Mouse (Mus musculus) MEL (cell line): Measurements from ENCODE around the gene Olfr730. TPM values are rescaled to one million over a fixed set of nuclear protein-coding genes. Genes with fewer than 3 reads are reported as not detected.

ENCODE experiments used
- DNase-seq: peaks from one replicate; pipeline ENCODE4 v3.0.0; 2011; ENCODE audit warnings: low read depth, low spot score
- H3K27ac ChIP-seq: 2 replicates; pipeline ENCODE4 v1.5.1; 2012; ENCODE audit warnings: low read depth, mild to moderate bottlenecking, control low read depth, low read length, moderate library complexity; ENCODE audit not compliant: control insufficient read depth
- H3K27me3 ChIP-seq, 2 experiments: fragments of 150-350 bp in 1 of 2; sonication (generic) in 1 of 2; 2 replicates each; pipeline ENCODE4 v1.6.1; 2012; ENCODE audit warnings: low read length in 2 of 2, mild to moderate bottlenecking in 2 of 2, improper control_type of control experiment in 1 of 2, moderate library complexity in 1 of 2; ENCODE audit not compliant: insufficient read depth in 2 of 2, control insufficient read depth in 1 of 2
- H3K36me3 ChIP-seq, 2 experiments: 2 replicates each; pipeline ENCODE4 v1.6.1; 2012 to 2014; ENCODE audit warnings: low read length in 2 of 2, improper control_type of control experiment in 1 of 2, inconsistent platforms in 1 of 2, mild to moderate bottlenecking in 1 of 2; ENCODE audit not compliant: insufficient read depth in 2 of 2, control insufficient read depth in 1 of 2
- H3K4me1 ChIP-seq, 2 experiments: fragments of 150-350 bp in 1 of 2; sonication (generic) in 1 of 2; 2 replicates each; pipeline ENCODE4 v1.6.1; 2012; ENCODE audit warnings: low read length in 2 of 2, improper control_type of control experiment in 1 of 2, mild to moderate bottlenecking in 1 of 2; ENCODE audit not compliant: insufficient read depth in 2 of 2, control insufficient read depth in 1 of 2
- H3K4me3 ChIP-seq, 2 experiments: fragments of 150-350 bp in 1 of 2; sonication (generic) in 1 of 2; 2 replicates each; pipeline ENCODE4 v1.5.1; 2012; ENCODE audit warnings: low read depth in 2 of 2, low read length in 2 of 2, mild to moderate bottlenecking in 2 of 2, moderate library complexity in 2 of 2, control low read depth in 1 of 2, improper control_type of control experiment in 1 of 2; ENCODE audit not compliant: control insufficient read depth in 1 of 2, insufficient read depth in 1 of 2
- H3K79me2 ChIP-seq: 2 replicates; pipeline ENCODE4 v1.6.1; 2012; ENCODE audit warnings: mild to moderate bottlenecking, low read length, moderate library complexity; ENCODE audit not compliant: control insufficient read depth, poor library complexity, insufficient read depth
- H3K9ac ChIP-seq: 2 replicates; pipeline ENCODE4 v1.6.1; 2012; ENCODE audit warnings: low read depth, mild to moderate bottlenecking, control low read depth, low read length, moderate library complexity; ENCODE audit not compliant: control insufficient read depth, poor library complexity, severe bottlenecking
- H3K9me3 ChIP-seq: fragments of 150-350 bp; sonication (generic); replicated peaks from 2 replicates; pipeline ENCODE4 v1.6.1; 2012; ENCODE audit warnings: mild to moderate bottlenecking, low read length, improper control_type of control experiment, moderate library complexity; ENCODE audit not compliant: insufficient read depth
- ELF1 ChIP-seq: IDR thresholded peaks from 2 replicates; pipeline ENCODE4 v1.6.1; 2014; ENCODE audit warnings: low read depth, mild to moderate bottlenecking, inconsistent platforms, low read length, improper control_type of control experiment, moderate library complexity
- EP300 ChIP-seq, 2 experiments: IDR thresholded peaks; 2 replicates each; pipeline ENCODE4 v1.6.1; 2011; ENCODE audit warnings: improper control_type of control experiment in 2 of 2, low read length in 2 of 2, low read depth in 1 of 2, mild to moderate bottlenecking in 1 of 2
- GATA1 ChIP-seq: IDR thresholded peaks from 2 replicates; pipeline ENCODE4 v1.6.1; 2011; ENCODE audit warnings: low read depth, low read length, improper control_type of control experiment
- HCFC1 ChIP-seq: IDR thresholded peaks from 2 replicates; pipeline ENCODE4 v1.6.1; 2012; ENCODE audit warnings: low read depth, mild to moderate bottlenecking, inconsistent platforms, low read length, improper control_type of control experiment, moderate library complexity
- KAT2A ChIP-seq: conservative IDR thresholded peaks from 2 replicates; pipeline ENCODE4 v1.6.1; 2012; ENCODE audit warnings: low read depth, low read length, improper control_type of control experiment, inconsistent platforms
- MEF2A ChIP-seq: IDR thresholded peaks from 2 replicates; pipeline ENCODE4 v1.6.1; 2014; ENCODE audit warnings: low read depth, mild to moderate bottlenecking, inconsistent platforms, low read length, improper control_type of control experiment; ENCODE audit not compliant: poor library complexity, insufficient replicate concordance, severe bottlenecking; ENCODE audit errors: extremely low read depth
- MXI1 ChIP-seq: IDR thresholded peaks from 2 replicates; pipeline ENCODE4 v1.6.1; 2011; ENCODE audit warnings: mild to moderate bottlenecking, low read depth, low read length, improper control_type of control experiment
- MYB ChIP-seq: IDR thresholded peaks from 2 replicates; pipeline ENCODE4 v1.6.1; 2011; ENCODE audit warnings: mild to moderate bottlenecking, low read depth, low read length, improper control_type of control experiment
- MYC ChIP-seq: IDR thresholded peaks from 2 replicates; pipeline ENCODE4 v1.6.1; 2011; ENCODE audit warnings: low read depth, mild to moderate bottlenecking, low read length, improper control_type of control experiment, moderate library complexity
- NELFE ChIP-seq: IDR thresholded peaks from 2 replicates; pipeline ENCODE4 v1.6.1; 2011; ENCODE audit warnings: low read depth, low read length, improper control_type of control experiment
- RCOR1 ChIP-seq: IDR thresholded peaks from 2 replicates; pipeline ENCODE4 v1.6.1; 2012; ENCODE audit warnings: low read depth, mild to moderate bottlenecking, inconsistent platforms, low read length, improper control_type of control experiment
- SMC3 ChIP-seq: IDR thresholded peaks from 2 replicates; pipeline ENCODE4 v1.6.1; 2011; ENCODE audit warnings: low read depth, low read length, improper control_type of control experiment
- TAL1 ChIP-seq: IDR thresholded peaks from 2 replicates; pipeline ENCODE4 v1.6.1; 2012; ENCODE audit warnings: mild to moderate bottlenecking, inconsistent platforms, low read length, moderate library complexity, mixed read lengths
- TCF12 ChIP-seq: IDR thresholded peaks from 2 replicates; pipeline ENCODE4 v1.6.1; 2014; ENCODE audit warnings: low read depth, mild to moderate bottlenecking, inconsistent platforms, low read length, improper control_type of control experiment, moderate library complexity
- UBTF ChIP-seq: IDR thresholded peaks from 2 replicates; pipeline ENCODE4 v1.6.1; 2012; ENCODE audit warnings: low read depth, mild to moderate bottlenecking, inconsistent platforms, low read length, improper control_type of control experiment, moderate library complexity, borderline replicate concordance; ENCODE audit not compliant: insufficient read depth
- USF1 ChIP-seq: IDR thresholded peaks from 2 replicates; pipeline ENCODE4 v1.6.1; 2014; ENCODE audit warnings: low read depth, mild to moderate bottlenecking, inconsistent platforms, low read length, improper control_type of control experiment, moderate library complexity
- ZKSCAN1 ChIP-seq: IDR thresholded peaks from 2 replicates; pipeline ENCODE4 v1.6.1; 2012; ENCODE audit warnings: low read depth, mild to moderate bottlenecking, inconsistent platforms, low read length, improper control_type of control experiment, moderate library complexity
- ZMIZ1 ChIP-seq: IDR thresholded peaks from 2 replicates; pipeline ENCODE4 v1.6.1; 2012; ENCODE audit warnings: low read depth, mild to moderate bottlenecking, inconsistent platforms, low read length, improper control_type of control experiment, moderate library complexity
- ZNF384 ChIP-seq: IDR thresholded peaks from 2 replicates; pipeline ENCODE4 v1.6.1; 2012; ENCODE audit warnings: low read depth, mild to moderate bottlenecking, inconsistent platforms, low read length, improper control_type of control experiment
- polyA plus RNA-seq, 2 experiments: library from polyadenylated mRNA; stranded (reverse) in 1 of 2; unstranded in 1 of 2; fragments of >175 nt in 1 of 2; fragments of >200 nt in 1 of 2; gene quantifications; 2 replicates each; pipeline versions ENCODE4 v1.2.1 to v1.2.4; 2012; ENCODE audit warnings: low replicate concordance in 2 of 2, low read depth in 1 of 2; ENCODE audit not compliant: insufficient read length in 2 of 2, insufficient read depth in 1 of 2, missing spikeins in 1 of 2
- total RNA-seq: library from RNA; depleted of rRNA; stranded (reverse); fragments of 300-350 nt; gene quantifications from 2 replicates; pipeline ENCODE4 v1.2.3, GENCODE M21; 2012; rRNA removed

Olfr730 gene
- not detected in 2 replicates for total RNA-seq
- not detected for polyA plus RNA-seq

DNA sequence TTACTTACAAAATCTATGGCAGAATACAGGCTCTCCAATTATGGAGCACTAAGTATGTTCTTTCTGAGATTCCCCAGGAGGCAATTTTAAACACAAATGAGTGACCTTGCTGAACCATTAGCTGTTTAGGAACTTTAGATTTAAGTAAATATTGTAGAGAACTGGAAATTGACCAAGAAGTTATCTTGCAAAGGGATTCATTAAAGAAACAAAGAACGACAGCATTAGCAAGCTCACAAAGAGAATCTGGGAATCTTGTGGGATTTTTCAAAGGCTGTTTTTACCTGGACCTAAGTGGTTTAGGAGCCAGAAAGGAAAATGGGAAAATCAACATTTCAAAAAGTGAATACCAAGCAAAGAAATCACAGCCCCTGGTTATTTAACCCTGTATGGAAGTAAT, at the start of gene Olfr730:
TSS of gene Olfr730 (minus strand) at position 101 of the 400 bp plus-strand sequence.
- TF ChIP-seq ZNF384 (no peak), MYB (no peak), ELF1 (no peak), ZKSCAN1 (no peak)
- H3K79me2 ChIP-seq: no peaks in the 10 kb centered on the region
- H3K36me3 ChIP-seq: no peaks in the 10 kb centered on the region
- H3K4me1 ChIP-seq: no peaks in the 10 kb centered on the region
- no peak within 1 kb of the TSS for H3K4me3 ChIP-seq
- H3K9me3 ChIP-seq: no peaks in the 10 kb centered on the region
- no peak for DNase-seq
- no peak within 1 kb of the TSS for H3K9ac ChIP-seq
- no peak within 1 kb of the TSS for H3K27ac ChIP-seq
- no peaks in the 10 kb centered on the region for H3K27me3 ChIP-seq

DNA sequence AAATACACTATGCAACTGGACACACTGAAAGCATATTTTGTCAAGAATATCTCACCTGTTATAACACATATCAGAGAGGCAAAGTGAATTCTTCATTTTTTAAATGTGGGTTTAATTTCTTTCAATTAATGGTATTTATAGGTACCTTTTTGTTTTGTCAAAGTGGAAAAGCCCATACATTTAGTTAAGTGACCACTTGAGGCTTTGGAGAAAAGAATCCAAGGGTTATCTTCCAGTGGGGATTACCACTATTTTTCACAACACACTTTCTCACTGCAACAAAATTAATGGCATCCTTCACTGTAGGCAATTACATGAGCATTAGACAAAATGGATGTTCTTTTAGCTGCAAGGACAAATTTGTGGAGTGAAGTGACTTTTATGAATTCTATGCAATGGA, 35.2 kb downstream of the Olfr730 start, which contains the start of gene Olfr729:
TSS of gene Olfr729 (minus strand) at position 101 of the 400 bp plus-strand sequence.
- H3K9me3 ChIP-seq: no peaks in the 10 kb centered on the region
- H3K27ac ChIP-seq: no peak within 1 kb of the TSS
- H3K9ac ChIP-seq: no peak within 1 kb of the TSS
- no peaks in the 10 kb centered on the region for H3K79me2 ChIP-seq
- no peak within 1 kb of the TSS for H3K4me3 ChIP-seq
- TF ChIP-seq UBTF (no peak), TCF12 (no peak), MYC (no peak), USF1 (no peak), TAL1 (no peak), ELF1 (no peak), EP300 (IDR thresholded peaks at IDR 0.05; ENCODE audit: low read depth in 1 of 2, low read length in 2 of 2) (no peak), ZKSCAN1 (no peak), NELFE (no peak), MYB (no peak), MXI1 (no peak), GATA1 (no peak), KAT2A (no peak), ZMIZ1 (no peak), SMC3 (no peak), RCOR1 (no peak), MEF2A (no peak), HCFC1 (no peak)
- TF ChIP-seq, all 39 proteins: peak for 0
- no peaks in the 10 kb centered on the region for H3K27me3 ChIP-seq
- DNase-seq: no peak
- H3K4me1 ChIP-seq: no peaks in the 10 kb centered on the region
- no peaks in the 10 kb centered on the region for H3K36me3 ChIP-seq
